ENCODE assay signal across 12 mouse cellular contexts in genomic region chr9:15308254-15308653, GRCm38 (mm10). TPM values are rescaled to one million over a fixed set of nuclear protein-coding genes. Genes with fewer than 3 reads are reported as not detected.
DNase-seq lines count a peak whose midpoint lies in the region; ATAC-seq and TF ChIP-seq lines count a peak whose summit lies in the region.
"Had no signal": no experiment of that assay in that cellular context is flagged by ENCODE, and none has a peak within 500 bp of the region (broad histone marks: within the 10 kb centered on the region; RNA-seq: fewer than 3 reads in every experiment).

No protein-coding gene starts in this region.

- ATAC-seq in liver, embryonic 11.5 days (replicated peaks; ENCODE audit: low FRiP score): no peak
- ATAC-seq in intestine, embryonic 14.5 days (replicated peaks; ENCODE audit: low FRiP score, low TSS enrichment, low read depth): no peak
- ATAC-seq in neural tube, embryonic 12.5 days (ENCODE audit: low FRiP score, low read depth): no peak
- ATAC-seq: forebrain, embryonic 15.5 days had no signal

- TF ChIP-seq POLR2A in MEL (IDR thresholded peaks at IDR 0.05; ENCODE audit: control insufficient read depth in 1 of 2, insufficient read depth in 1 of 2, low read depth in 1 of 2, low read length in 2 of 2, poor library complexity in 1 of 2): no peak

- DNase-seq in liver, embryonic 11.5 days (ENCODE audit: low spot score): no peak
- DNase-seq in liver (no peak), MEL (ENCODE audit: low read depth, low spot score) (peak; percentile 70)
- no peak for DNase-seq in intestine, embryonic 14.5 days (ENCODE audit: low spot score)
- no peak for DNase-seq in thymus, postnatal 0 days (ENCODE audit: low spot score)
- no peak for DNase-seq in cerebellum, adult 9-11 months
- DNase-seq: cerebellum, postnatal 36 days; heart, adult 18-20 months; kidney, adult 8-10 months; thymus, postnatal 4 days had no signal

- no peak for TF ChIP-seq EP300 in MEL (IDR thresholded peaks at IDR 0.05; ENCODE audit: low read depth in 1 of 2, low read length in 2 of 2)

- peaks cover 37% of the 10 kb centered on the region for H3K36me3 ChIP-seq in liver, embryonic 11.5 days (ENCODE audit: control insufficient read depth, insufficient read depth, low read length)
- peaks cover 56 to 73% of the 10 kb centered on the region in 2 experiments for H3K36me3 ChIP-seq in MEL (ENCODE audit: control insufficient read depth in 1 of 2, insufficient read depth in 2 of 2, low read length in 2 of 2)
- H3K36me3 ChIP-seq in intestine, embryonic 14.5 days (ENCODE audit: control insufficient read depth, insufficient read depth, low read length): peaks cover 59% of the 10 kb centered on the region
- H3K36me3 ChIP-seq in neural tube, embryonic 12.5 days: peaks cover 39% of the 10 kb centered on the region

- peak overlapping the region; percentile 91 for H3K4me2 ChIP-seq in liver, embryonic 11.5 days
- peak overlapping the region; percentile 87 for H3K4me2 ChIP-seq in intestine, embryonic 14.5 days (ENCODE audit: low read length)
- H3K4me2 ChIP-seq in neural tube, embryonic 12.5 days (replicated peaks): 0 out of 2 replicates have a peak overlapping the region, but pooled peaks have one; percentile 16

- H3K27ac ChIP-seq in liver, embryonic 11.5 days (ENCODE audit: low read depth, low read length): no peak overlapping the region
- H3K27ac ChIP-seq in MEL (ENCODE audit: control insufficient read depth, low read depth, low read length): peak overlapping the region; percentile 39
- no peak overlapping the region for H3K27ac ChIP-seq in intestine, embryonic 14.5 days (ENCODE audit: low read depth)
- H3K27ac ChIP-seq in neural tube, embryonic 12.5 days: no peak overlapping the region
- H3K27ac ChIP-seq: forebrain, embryonic 15.5 days had no signal

- H3K4me1 ChIP-seq in liver, embryonic 11.5 days (replicated peaks; ENCODE audit: control insufficient read depth, insufficient read depth, low read length): peaks cover 15% of the 10 kb centered on the region
- H3K4me1 ChIP-seq in MEL (ENCODE audit: control insufficient read depth in 1 of 2, insufficient read depth in 2 of 2, low read length in 2 of 2): peaks cover 21 to 37% of the 10 kb centered on the region in 2 experiments
- peaks cover 20% of the 10 kb centered on the region for H3K4me1 ChIP-seq in intestine, embryonic 14.5 days (replicated peaks; ENCODE audit: control insufficient read depth, insufficient read depth, low read length)
- H3K4me1 ChIP-seq in neural tube, embryonic 12.5 days: peaks cover 20% of the 10 kb centered on the region

- no peak for TF ChIP-seq RAD21 in MEL (IDR thresholded peaks at IDR 0.05; ENCODE audit: low read depth, low read length)

- H3K79me2 ChIP-seq in MEL (ENCODE audit: control insufficient read depth, insufficient read depth, low read length, poor library complexity): peaks cover 59% of the 10 kb centered on the region

- H3K9ac ChIP-seq in liver, embryonic 11.5 days (ENCODE audit: low read depth, low read length): no peak overlapping the region
- peak overlapping the region; percentile 90 for H3K9ac ChIP-seq in MEL (ENCODE audit: control insufficient read depth, low read depth, low read length, poor library complexity, severe bottlenecking)
- H3K9ac ChIP-seq in intestine, embryonic 14.5 days (ENCODE audit: low read length): peak overlapping the region; percentile 98; the same call in 1 of the 2 replicates
- no peak overlapping the region for H3K9ac ChIP-seq in neural tube, embryonic 12.5 days

- H3K9me3 ChIP-seq in liver, embryonic 11.5 days (ENCODE audit: control insufficient read depth, low read length): no peaks in the 10 kb centered on the region
- H3K9me3 ChIP-seq in MEL (replicated peaks; ENCODE audit: insufficient read depth, low read length): no peaks in the 10 kb centered on the region
- H3K9me3 ChIP-seq in intestine, embryonic 14.5 days (ENCODE audit: control insufficient read depth, low read length): no peaks in the 10 kb centered on the region
- H3K9me3 ChIP-seq in neural tube, embryonic 12.5 days: no peaks in the 10 kb centered on the region
- H3K9me3 ChIP-seq: forebrain, embryonic 15.5 days had no signal

- no peaks in the 10 kb centered on the region for H3K27me3 ChIP-seq in liver, embryonic 11.5 days (replicated peaks; ENCODE audit: control insufficient read depth, insufficient read depth, low read length)
- H3K27me3 ChIP-seq in MEL (ENCODE audit: control insufficient read depth in 1 of 2, insufficient read depth in 2 of 2, low read length in 2 of 2): no peaks in the 10 kb centered on the region
- H3K27me3 ChIP-seq in intestine, embryonic 14.5 days (replicated peaks; ENCODE audit: control insufficient read depth, insufficient read depth, low read length): no peaks in the 10 kb centered on the region
- no peaks in the 10 kb centered on the region for H3K27me3 ChIP-seq in neural tube, embryonic 12.5 days (replicated peaks)
- H3K27me3 ChIP-seq: forebrain, embryonic 15.5 days had no signal

- TF ChIP-seq CTCF in MEL (IDR thresholded peaks at IDR 0.05 in 2 of 3, conservative IDR thresholded peaks at IDR 0.05 in 1 of 3; ENCODE audit: control insufficient read depth in 1 of 3, insufficient read depth in 1 of 3, low read depth in 2 of 3, low read length in 3 of 3, poor library complexity in 1 of 3, severe bottlenecking in 1 of 3): no peak

- whole genome bisulfite sequencing in liver, embryonic 11.5 days: 48% methylated on average over 2 of the region's 2 CpGs
- WGBS in intestine, embryonic 14.5 days: 53% methylated on average over 2 of the region's 2 CpGs
- 68% methylated on average over 2 of the region's 2 CpGs for WGBS in neural tube, embryonic 12.5 days

- H3K4me3 ChIP-seq in liver, embryonic 11.5 days (ENCODE audit: low read depth, low read length): peak overlapping the region; percentile 72
- H3K4me3 ChIP-seq in MEL (ENCODE audit: control insufficient read depth in 1 of 2, insufficient read depth in 1 of 2, low read depth in 2 of 2, low read length in 2 of 2): peak overlapping the region; percentile 55 to 60
- H3K4me3 ChIP-seq in intestine, embryonic 14.5 days (ENCODE audit: low read depth, low read length): 0 out of 2 replicates have a peak overlapping the region, but pooled peaks have one; percentile 86
- no peak overlapping the region for H3K4me3 ChIP-seq in neural tube, embryonic 12.5 days

TF ChIP-seq in MEL, 35 proteins besides CTCF, POLR2A, EP300 and RAD21:
- TF ChIP-seq USF1 (IDR thresholded peaks at IDR 0.05; ENCODE audit: low read depth, low read length) (no peak), BHLHE40 (IDR thresholded peaks at IDR 0.05; ENCODE audit: borderline replicate concordance, low read depth, low read length) (no peak), NELFE (IDR thresholded peaks at IDR 0.05; ENCODE audit: low read depth, low read length) (no peak)

RNA-seq across cellular contexts. Expression of gene 4931406C07Rik, which starts 2.0 kb away (rescaled TPM):
- 4.2 and 4.5 TPM in 2 replicates for polyA plus RNA-seq in liver, embryonic 11.5 days (2014; fragmentation: Nextera tagmentation; extraction: Ambion mirVana)
- total RNA-seq in MEL (2012; rRNA removed): 10.4 and 12.8 TPM in 2 replicates
- polyA plus RNA-seq in MEL (2012; ENCODE audit: insufficient read depth in 1 of 2, insufficient read length in 2 of 2, low read depth in 1 of 2, low replicate concordance in 2 of 2, missing spikeins in 1 of 2): 10 to 100 TPM; 31.8 to 56.2 TPM
- 7.3 and 8.3 TPM in 2 replicates for polyA plus RNA-seq in intestine, embryonic 14.5 days (2014; fragmentation: Nextera tagmentation; extraction: Ambion mirVana)
- polyA plus RNA-seq in neural tube, embryonic 12.5 days (2016; fragmentation: Nextera tagmentation; extraction: Ambion mirVana): 9.8 and 11.2 TPM in 2 replicates
- polyA plus RNA-seq in thymus, postnatal 0 days (2015; fragmentation: Nextera tagmentation; extraction: Ambion mirVana): 4.3 and 4.8 TPM in 2 replicates

RNA-seq across cellular contexts. Expression of gene Taf1d, which starts 2.2 kb away (rescaled TPM):
- 95.1 and 110 TPM in 2 replicates for polyA plus RNA-seq in liver, embryonic 11.5 days (2014; fragmentation: Nextera tagmentation; extraction: Ambion mirVana)
- 688 and 860 TPM in 2 replicates for total RNA-seq in MEL (2012; rRNA removed)
- polyA plus RNA-seq in MEL (2012; ENCODE audit: insufficient read depth in 1 of 2, insufficient read length in 2 of 2, low read depth in 1 of 2, low replicate concordance in 2 of 2, missing spikeins in 1 of 2): 100 to 1,000 TPM; 298 to 548 TPM
- polyA plus RNA-seq in intestine, embryonic 14.5 days (2014; fragmentation: Nextera tagmentation; extraction: Ambion mirVana): 85.9 and 87.5 TPM in 2 replicates
- 59.1 and 59.3 TPM in 2 replicates for polyA plus RNA-seq in neural tube, embryonic 12.5 days (2016; fragmentation: Nextera tagmentation; extraction: Ambion mirVana)
- polyA plus RNA-seq in thymus, postnatal 0 days (2015; fragmentation: Nextera tagmentation; extraction: Ambion mirVana): 77.6 and 79.2 TPM in 2 replicates

RNA-seq across cellular contexts. Expression of gene Med17, which starts 28.5 kb away (rescaled TPM):
- polyA plus RNA-seq in liver, embryonic 11.5 days (2014; fragmentation: Nextera tagmentation; extraction: Ambion mirVana): 41.9 and 47.3 TPM in 2 replicates
- 167 and 175 TPM in 2 replicates for total RNA-seq in MEL (2012; rRNA removed)
- 100 to 1,000 TPM; 185 to 478 TPM for polyA plus RNA-seq in MEL (2012; ENCODE audit: insufficient read depth in 1 of 2, insufficient read length in 2 of 2, low read depth in 1 of 2, low replicate concordance in 2 of 2, missing spikeins in 1 of 2)
- 38.6 and 40.8 TPM in 2 replicates for polyA plus RNA-seq in intestine, embryonic 14.5 days (2014; fragmentation: Nextera tagmentation; extraction: Ambion mirVana)
- polyA plus RNA-seq in neural tube, embryonic 12.5 days (2016; fragmentation: Nextera tagmentation; extraction: Ambion mirVana): 43.4 and 46.7 TPM in 2 replicates
- polyA plus RNA-seq in thymus, postnatal 0 days (2015; fragmentation: Nextera tagmentation; extraction: Ambion mirVana): 41.2 and 41.4 TPM in 2 replicates

RNA-seq across cellular contexts. Expression of gene Cep295, which starts 49.3 kb away (rescaled TPM):
- polyA plus RNA-seq in liver, embryonic 11.5 days (2014; fragmentation: Nextera tagmentation; extraction: Ambion mirVana): 23.5 and 24.5 TPM in 2 replicates
- 53.7 and 57.0 TPM in 2 replicates for total RNA-seq in MEL (2012; rRNA removed)
- 1,000 to 10,000 TPM in 1 of 2 experiments, 10 to 100 TPM in 1; 73.3 to 1,483 TPM for polyA plus RNA-seq in MEL (2012; ENCODE audit: insufficient read depth in 1 of 2, insufficient read length in 2 of 2, low read depth in 1 of 2, low replicate concordance in 2 of 2, missing spikeins in 1 of 2)
- 17.3 and 23.4 TPM in 2 replicates for polyA plus RNA-seq in intestine, embryonic 14.5 days (2014; fragmentation: Nextera tagmentation; extraction: Ambion mirVana)
- polyA plus RNA-seq in neural tube, embryonic 12.5 days (2016; fragmentation: Nextera tagmentation; extraction: Ambion mirVana): 21.5 and 21.9 TPM in 2 replicates
- 13.9 and 17.1 TPM in 2 replicates for polyA plus RNA-seq in thymus, postnatal 0 days (2015; fragmentation: Nextera tagmentation; extraction: Ambion mirVana)

Comparison
In these comparisons a context has a peak if more than half of its experiments do, and no peak if none do; other contexts are left out.
1. H3K4me2 ChIP-seq: peak in every context shown above with its lines; median percentile 91 in liver, embryonic 11.5 days; 87 in intestine, embryonic 14.5 days; 16 in neural tube, embryonic 12.5 days.
2. H3K9ac ChIP-seq: peak in MEL (single experiment) and intestine, embryonic 14.5 days (single experiment); none in liver, embryonic 11.5 days (single experiment) and neural tube, embryonic 12.5 days (single experiment).